Mouse (Mus musculus) neural tube, embryonic 12.5 days (tissue): ENCODE measurements around the gene Zmym6. TPM values are rescaled to one million over a fixed set of nuclear protein-coding genes. Genes with fewer than 3 reads are reported as not detected.
"Not testable (repeated sequence)": the region's sequence is repeated elsewhere in the genome, so short reads cannot be mapped to it uniquely, and the experiment has no call there.

Experiments
- ATAC-seq: fragments of 200-750 bp; cut with Nextera tagmentation; 2 replicates; pipeline ENCODE4 v1.8.0; 2017; ENCODE audit warnings: low read depth, mild to moderate bottlenecking, moderate TSS enrichment, moderate library complexity; ENCODE audit not compliant: low FRiP score
- H3K27ac ChIP-seq: fragments of 300-500 bp; sonication (generic); 2 replicates; pipeline ENCODE4 v1.5.1; 2016
- H3K27me3 ChIP-seq: fragments of 300-500 bp; sonication (generic); replicated peaks from 2 replicates; pipeline ENCODE4 v1.6.1; 2016; ENCODE audit warnings: mild to moderate bottlenecking
- H3K36me3 ChIP-seq: fragments of 300-500 bp; sonication (generic); 2 replicates; pipeline ENCODE4 v1.6.1; 2016; ENCODE audit warnings: mild to moderate bottlenecking
- H3K4me1 ChIP-seq: fragments of 300-500 bp; sonication (generic); 2 replicates; pipeline ENCODE4 v1.6.1; 2016
- H3K4me2 ChIP-seq: fragments of 300-500 bp; sonication (generic); replicated peaks from 2 replicates; pipeline ENCODE4 v1.6.1; 2016; ENCODE audit warnings: mild to moderate bottlenecking
- H3K4me3 ChIP-seq: fragments of 300-500 bp; sonication (generic); 2 replicates; pipeline ENCODE4 v1.5.1; 2016
- H3K9ac ChIP-seq: fragments of 300-500 bp; sonication (generic); 2 replicates; pipeline ENCODE4 v1.6.1; 2016; ENCODE audit warnings: mild to moderate bottlenecking
- H3K9me3 ChIP-seq: fragments of 300-500 bp; sonication (generic); 2 replicates; pipeline ENCODE4 v1.6.1; 2016; ENCODE audit warnings: mild to moderate bottlenecking
- WGBS: fragments of 180-500 bp; shearing (Covaris S2); methylation state at CpG from one replicate; pipeline ENCODE4 v1.1.7; 2016; 5-methylcytosine and 5-hydroxymethylcytosine counted together
- polyA plus RNA-seq: library from polyadenylated mRNA; unstranded; fragments of >200 nt; fragmentation: Nextera tagmentation; extraction: Ambion mirVana; gene quantifications from 2 replicates; pipeline ENCODE4 v1.2.1, GENCODE M21; 2016

The Zmym6 gene
- polyA plus RNA-seq, 1 experiment from 2014 or later: 32.5 TPM

DNA sequence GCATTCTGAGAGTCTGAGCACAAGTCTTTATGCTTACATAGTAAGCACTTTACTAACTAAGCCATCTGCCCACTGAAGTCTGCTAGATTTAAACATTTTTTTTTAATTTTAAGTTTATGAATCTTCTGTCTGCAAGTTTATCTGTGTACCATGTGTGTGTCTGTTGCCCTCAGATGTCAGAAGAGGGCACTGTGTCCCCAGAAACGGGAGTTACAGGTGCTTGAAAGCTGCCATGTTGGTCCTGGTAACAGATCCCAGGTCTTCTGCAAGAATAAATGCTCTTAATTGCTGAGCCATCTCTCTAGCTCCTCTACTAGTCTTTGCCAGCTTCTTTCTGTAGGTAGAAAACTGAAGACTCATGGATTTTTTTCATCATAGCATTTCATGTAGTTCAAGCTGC lies 2.3 kb upstream of the Zmym6 start:
- Histone ChIP-seq H3K27ac (no peak overlapping the region), H3K27me3 (no peaks in the 10 kb centered on the region), H3K9ac (no peak overlapping the region), H3K4me3 (no peak overlapping the region), H3K4me1 (peaks cover 6% of the 10 kb centered on the region; the same call in 1 of the 2 replicates), H3K36me3 (no peaks in the 10 kb centered on the region), H3K4me2 (no peak overlapping the region), H3K9me3 (no peaks in the 10 kb centered on the region)
- ATAC-seq: no peak
- 65% methylated on average over 1 of the region's 1 CpGs for WGBS

DNA sequence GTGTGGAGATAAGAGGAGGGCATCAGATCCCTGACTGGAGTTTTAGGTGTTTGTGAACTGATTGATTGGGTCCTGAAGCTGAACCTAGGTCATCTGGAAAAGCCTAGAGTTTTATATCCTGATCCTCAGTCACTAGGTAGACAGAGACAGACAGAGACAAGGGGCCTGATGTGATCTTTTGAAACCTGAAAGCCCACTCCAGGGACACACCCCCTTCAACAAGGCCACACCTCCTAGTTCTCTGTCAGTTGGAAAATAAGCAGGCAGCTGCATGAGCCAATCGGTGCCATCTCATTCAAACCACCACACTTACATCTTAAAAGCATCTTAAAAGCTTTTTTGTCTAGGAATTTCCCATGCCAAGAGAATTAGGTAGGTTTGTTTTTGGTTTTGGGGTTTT lies 3.6 kb downstream of the Zmym6 start:
- ATAC-seq: no peak
- H3K9me3 ChIP-seq: no peaks in the 10 kb centered on the region
- H3K4me3 ChIP-seq: no peak overlapping the region
- WGBS: 38% methylated on average over 1 of the region's 1 CpGs
- H3K36me3 ChIP-seq: no peaks in the 10 kb centered on the region
- peaks cover 6% of the 10 kb centered on the region; the same call in 1 of the 2 replicates for H3K4me1 ChIP-seq
- no peak overlapping the region for H3K4me2 ChIP-seq
- H3K27me3 ChIP-seq: no peaks in the 10 kb centered on the region
- H3K27ac ChIP-seq: no peak overlapping the region
- H3K9ac ChIP-seq: no peak overlapping the region

DNA sequence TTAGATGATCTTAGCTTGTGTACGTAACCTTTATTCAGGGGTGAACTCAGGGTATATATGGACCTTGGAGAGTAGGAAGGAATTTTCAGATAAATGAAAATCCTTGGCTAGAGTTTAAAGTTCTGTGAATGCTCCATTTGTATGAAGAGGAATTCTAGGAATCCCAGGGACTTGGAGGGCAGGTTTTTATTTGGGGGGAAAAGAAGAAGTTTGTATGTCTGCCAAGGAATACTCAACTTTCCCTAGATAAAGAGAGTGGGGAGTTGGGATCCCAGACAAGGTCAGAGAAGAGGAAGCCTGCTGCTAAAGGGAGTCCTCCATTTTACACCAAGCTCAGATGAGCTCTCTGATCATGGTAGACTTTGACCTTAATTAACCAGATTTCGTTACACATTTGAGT lies 5.9 kb downstream of the Zmym6 start:
- Histone ChIP-seq H3K4me2 (no peak overlapping the region), H3K9ac (no peak overlapping the region), H3K36me3 (no peaks in the 10 kb centered on the region), H3K9me3 (no peaks in the 10 kb centered on the region), H3K27ac (no peak overlapping the region), H3K4me1 (0 out of 2 replicates have a peak, but pooled peaks cover 1% of the 10 kb centered on the region), H3K4me3 (no peak overlapping the region), H3K27me3 (no peaks in the 10 kb centered on the region)
- WGBS: 89% methylated on average over 2 of the region's 2 CpGs
- no peak for ATAC-seq

DNA sequence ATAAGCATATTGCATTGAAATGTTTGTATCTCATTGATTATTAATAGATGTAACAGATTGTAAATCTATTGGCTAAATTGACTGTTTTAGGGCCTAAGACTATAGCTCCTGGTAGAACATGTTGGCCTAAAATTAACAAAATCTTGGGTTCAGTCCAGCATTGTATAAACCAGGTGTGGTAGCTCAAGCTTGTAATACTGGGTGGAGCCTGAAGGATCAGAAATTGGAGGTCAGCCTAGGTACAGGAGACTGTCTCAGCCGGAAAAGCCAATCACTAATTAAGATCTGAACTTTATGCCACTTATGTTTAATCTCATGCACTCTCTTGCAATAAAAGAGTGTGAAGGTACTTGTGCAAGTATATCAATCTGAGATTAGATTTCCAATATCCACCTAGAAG lies 8.6 kb downstream of the Zmym6 start:
- no peaks in the 10 kb centered on the region for H3K4me1 ChIP-seq
- peaks cover 11% of the 10 kb centered on the region; the same call in 1 of the 2 replicates for H3K36me3 ChIP-seq
- 89% methylated on average over 1 of the region's 1 CpGs for WGBS
- no peak overlapping the region for H3K4me2 ChIP-seq
- no peaks in the 10 kb centered on the region for H3K9me3 ChIP-seq
- ATAC-seq: no peak
- H3K27ac ChIP-seq: no peak overlapping the region
- no peak overlapping the region for H3K9ac ChIP-seq
- H3K27me3 ChIP-seq: no peaks in the 10 kb centered on the region
- no peak overlapping the region for H3K4me3 ChIP-seq

DNA sequence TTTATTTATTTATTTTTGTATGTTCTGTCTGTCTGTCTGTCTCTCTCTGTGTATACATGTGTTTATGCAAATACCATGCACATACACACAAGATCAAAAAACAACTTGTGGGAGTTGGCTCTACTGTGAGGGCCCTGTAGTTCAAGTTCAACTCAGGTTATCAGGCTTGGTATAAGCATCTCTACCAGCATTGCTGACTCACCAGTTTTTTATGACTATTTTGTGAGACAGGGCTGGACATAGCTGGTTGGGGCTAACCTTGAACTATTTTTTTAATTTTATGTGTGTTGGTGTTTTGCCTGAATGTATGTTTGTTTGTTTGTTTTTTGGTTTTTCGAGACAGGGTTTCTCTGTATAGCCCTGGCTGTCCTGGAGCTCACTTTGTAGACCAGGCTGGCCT lies 14.0 kb downstream of the Zmym6 start:
- no peak overlapping the region for H3K4me3 ChIP-seq
- H3K27me3 ChIP-seq: no peaks in the 10 kb centered on the region
- ATAC-seq: no peak
- 91% methylated on average over 1 of the region's 1 CpGs for WGBS
- no peaks in the 10 kb centered on the region for H3K4me1 ChIP-seq
- H3K9me3 ChIP-seq: no peaks in the 10 kb centered on the region
- peaks cover 20% of the 10 kb centered on the region; the same call in 1 of the 2 replicates for H3K36me3 ChIP-seq
- H3K9ac ChIP-seq: no peak overlapping the region
- no peak overlapping the region for H3K27ac ChIP-seq
- H3K4me2 ChIP-seq: no peak overlapping the region

DNA sequence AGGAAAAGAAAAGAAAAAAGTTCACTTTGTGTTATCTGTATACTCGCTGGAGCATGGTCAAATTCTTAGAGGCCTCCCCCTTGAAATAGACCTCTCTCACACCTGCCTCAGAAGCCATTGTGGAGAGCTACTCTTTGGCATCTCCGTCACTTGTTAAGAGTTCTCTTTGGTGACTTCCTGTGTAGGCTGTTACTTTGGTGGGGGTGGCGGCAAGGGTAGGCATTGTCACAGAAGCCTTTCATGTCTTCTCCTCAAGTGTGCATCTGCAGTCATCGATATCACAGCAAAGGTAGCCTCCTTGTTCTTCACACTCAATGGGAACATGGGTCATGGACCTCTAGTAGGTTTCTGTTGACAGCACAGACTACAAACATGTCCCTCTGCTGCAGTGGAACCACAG lies 17.9 kb downstream of the Zmym6 start:
- no peak for ATAC-seq

DNA sequence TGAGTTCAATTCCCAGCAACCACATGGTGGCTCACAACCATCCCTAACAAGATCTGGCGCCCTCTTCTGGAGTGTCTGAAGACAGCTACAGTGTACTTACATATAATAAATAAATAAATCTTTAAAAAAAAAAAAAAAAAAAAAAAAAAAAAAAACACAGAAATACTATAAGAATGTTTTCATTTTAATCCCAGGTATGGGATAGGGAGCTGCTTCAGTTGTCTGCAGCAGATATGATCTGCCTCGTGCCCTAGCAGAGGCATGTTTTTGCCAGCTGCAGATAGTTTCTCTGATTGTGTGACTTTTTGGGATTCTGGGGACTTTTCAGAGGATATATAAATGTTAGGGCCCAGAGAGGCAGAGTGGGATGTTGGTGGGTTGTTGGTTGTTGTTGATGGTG lies 22.4 kb downstream of the Zmym6 start:
- WGBS: 88% methylated on average over 1 of the region's 2 CpGs
- H3K4me2 ChIP-seq, H3K9ac ChIP-seq, H3K4me1 ChIP-seq, H3K27ac ChIP-seq, ATAC-seq, H3K4me3 ChIP-seq, H3K9me3 ChIP-seq, H3K27me3 ChIP-seq: not testable (repeated sequence)
- H3K36me3 ChIP-seq: peaks cover 14% of the 10 kb centered on the region

More for the DNA sequence above, 17.9 kb downstream of the Zmym6 start:
- no peak overlapping the region for H3K27ac ChIP-seq
- no peak overlapping the region for H3K9ac ChIP-seq
- no peak overlapping the region for H3K4me3 ChIP-seq
- H3K27me3 ChIP-seq: no peaks in the 10 kb centered on the region
- H3K4me1 ChIP-seq: no peaks in the 10 kb centered on the region
- no peaks in the 10 kb centered on the region for H3K9me3 ChIP-seq
- peaks cover 9% of the 10 kb centered on the region for H3K36me3 ChIP-seq
- 90% methylated on average over 4 of the region's 4 CpGs for WGBS
- H3K4me2 ChIP-seq: no peak overlapping the region

DNA sequence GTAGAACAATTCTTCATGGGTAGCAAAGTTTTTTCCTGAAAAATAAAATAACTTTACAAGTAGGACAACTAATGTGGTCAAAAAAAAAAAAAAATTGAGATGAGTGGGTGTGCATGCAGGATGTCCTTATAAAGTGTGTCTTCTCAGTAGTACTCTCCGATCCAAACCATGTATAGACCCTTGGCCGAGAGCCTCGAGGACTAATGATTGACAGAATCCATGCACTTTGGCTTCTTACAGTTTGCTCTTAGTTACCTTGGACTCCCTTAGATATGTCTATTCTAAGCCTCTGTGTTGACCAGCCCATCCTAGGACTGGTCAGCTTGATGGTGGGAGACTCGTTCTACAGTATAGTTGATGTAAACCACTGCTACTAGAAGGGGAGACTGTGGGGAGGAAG lies 30.4 kb downstream of the Zmym6 start:
- Histone ChIP-seq H3K27me3 (no peaks in the 10 kb centered on the region), H3K4me3 (no peak overlapping the region), H3K36me3 (peaks cover 38% of the 10 kb centered on the region), H3K4me2 (no peak overlapping the region), H3K9me3 (peaks cover 4% of the 10 kb centered on the region; the same call in 1 of the 2 replicates), H3K9ac (no peak overlapping the region), H3K27ac (no peak overlapping the region), H3K4me1 (no peaks in the 10 kb centered on the region)
- no peak for ATAC-seq
- WGBS: 93% methylated on average over 4 of the region's 4 CpGs

DNA sequence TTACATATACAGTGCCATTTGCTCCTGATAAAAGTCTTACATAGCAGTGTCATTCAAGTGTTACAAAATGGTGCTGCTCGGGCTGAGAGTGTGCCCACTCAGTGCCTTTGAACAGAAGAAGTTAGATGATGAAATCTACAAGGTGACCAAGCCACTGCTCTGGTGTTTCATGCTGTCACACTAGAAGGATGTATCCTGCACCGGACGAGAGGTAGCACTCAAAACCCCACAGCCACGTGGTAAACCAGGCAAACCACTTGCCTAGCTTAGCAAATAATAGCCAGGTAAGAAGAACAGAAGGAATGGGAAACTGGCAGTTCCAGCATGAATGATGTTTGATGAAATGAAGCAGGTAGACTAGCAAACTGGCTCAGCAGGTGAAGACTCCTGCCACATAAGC lies 33.4 kb downstream of the Zmym6 start:
- H3K9ac ChIP-seq: no peak overlapping the region
- no peak overlapping the region for H3K4me3 ChIP-seq
- H3K4me1 ChIP-seq: no peaks in the 10 kb centered on the region
- H3K9me3 ChIP-seq: peaks cover 4% of the 10 kb centered on the region; the same call in 1 of the 2 replicates
- H3K27ac ChIP-seq: no peak overlapping the region
- 75% methylated on average over 4 of the region's 4 CpGs for WGBS
- H3K4me2 ChIP-seq: no peak overlapping the region
- peaks cover 31% of the 10 kb centered on the region for H3K36me3 ChIP-seq
- no peaks in the 10 kb centered on the region for H3K27me3 ChIP-seq
- no peak for ATAC-seq

DNA sequence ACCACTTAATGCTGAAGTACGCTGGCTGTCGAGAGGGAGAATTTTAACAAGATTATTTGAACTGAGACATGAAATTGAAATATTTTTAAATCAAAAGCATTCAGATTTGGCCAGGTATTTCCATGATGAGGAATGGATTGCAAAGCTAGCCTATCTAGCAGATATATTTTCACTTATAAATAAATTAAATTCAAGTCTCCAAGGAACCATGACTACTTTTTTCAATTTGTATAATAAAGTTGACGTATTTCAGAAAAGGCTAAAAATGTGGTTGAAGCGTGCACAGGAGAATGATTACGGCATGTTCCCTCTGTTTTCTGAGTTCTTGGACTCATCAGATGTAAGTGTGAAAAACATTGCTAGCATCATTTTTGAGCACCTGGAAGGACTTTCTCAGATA lies 46.2 kb downstream of the Zmym6 start, which contains the start of gene Tmem35b:
TSS of gene Tmem35b (plus strand) at position 301 of the 400 bp plus-strand sequence.
- Histone ChIP-seq H3K9ac (no peak within 1 kb of the TSS), H3K4me1 (peaks cover 9% of the 10 kb centered on the region; the same call in 1 of the 2 replicates), H3K27me3 (no peaks in the 10 kb centered on the region), H3K4me2 (no peak within 1 kb of the TSS), H3K36me3 (no peaks in the 10 kb centered on the region), H3K27ac (no peak within 1 kb of the TSS), H3K4me3 (no peak within 1 kb of the TSS), H3K9me3 (no peaks in the 10 kb centered on the region)
- ATAC-seq: no peak
- 95% methylated on average over 5 of the region's 5 CpGs for WGBS

DNA sequence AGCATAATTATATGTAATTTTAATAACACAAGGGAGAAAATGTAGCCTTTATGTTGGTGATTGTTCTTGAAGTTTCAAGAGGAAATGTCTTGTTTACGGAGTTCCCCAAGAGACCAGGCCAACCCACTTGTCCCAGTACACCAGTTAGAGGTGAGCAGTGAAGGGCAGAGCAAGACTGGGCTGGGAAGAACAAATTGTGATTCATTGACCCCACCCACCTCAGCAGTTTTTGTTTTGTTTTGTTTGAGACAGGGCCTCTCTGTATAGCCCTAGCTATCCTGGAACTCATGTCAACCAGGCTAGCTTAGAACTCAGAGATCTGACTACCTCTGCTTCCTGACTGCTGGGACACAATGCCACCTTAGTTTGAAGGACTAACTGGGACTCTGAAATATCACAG lies 47.1 kb downstream of the Zmym6 start:
- ATAC-seq: no peak
- no peak overlapping the region for H3K4me3 ChIP-seq
- no peak overlapping the region for H3K4me2 ChIP-seq
- peaks cover 6% of the 10 kb centered on the region; the same call in 1 of the 2 replicates for H3K36me3 ChIP-seq
- H3K4me1 ChIP-seq: peaks cover 9% of the 10 kb centered on the region; the same call in 1 of the 2 replicates
- no peaks in the 10 kb centered on the region for H3K9me3 ChIP-seq
- no peak overlapping the region for H3K27ac ChIP-seq
- 92% methylated on average over 1 of the region's 1 CpGs for WGBS
- no peak overlapping the region for H3K9ac ChIP-seq
- no peaks in the 10 kb centered on the region for H3K27me3 ChIP-seq

DNA sequence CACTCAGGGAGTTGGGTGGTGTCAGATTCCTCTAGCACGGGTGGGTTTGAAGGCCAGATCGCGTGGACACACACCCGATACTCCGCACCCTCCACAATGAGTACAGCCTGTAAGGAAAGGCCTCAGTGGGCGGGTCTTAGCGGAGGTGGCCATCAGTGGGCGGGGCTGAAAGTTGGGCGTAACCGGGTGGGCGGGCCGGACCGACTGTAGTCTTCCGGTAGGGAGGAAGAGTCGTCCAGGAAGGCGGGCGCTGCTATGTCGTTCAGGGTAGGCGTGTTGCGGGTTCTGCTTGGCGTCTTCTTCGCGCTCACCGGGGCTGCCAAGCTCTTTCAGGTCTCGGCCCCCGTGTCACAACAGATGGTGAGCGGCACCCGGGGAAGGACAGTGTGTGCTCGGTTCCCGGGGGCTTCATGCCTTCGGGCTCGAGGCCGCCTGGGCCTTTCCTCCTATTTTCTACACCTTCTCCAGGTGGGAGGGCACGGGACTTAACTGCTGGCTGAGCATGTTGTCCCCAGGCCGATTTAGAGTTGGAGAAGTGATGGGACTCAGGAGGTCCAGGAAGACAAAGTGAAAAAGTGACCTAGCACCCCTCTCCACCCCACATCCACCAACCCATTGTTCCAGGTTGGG lies 48.8 kb downstream of the Zmym6 start:
- H3K36me3 ChIP-seq: peaks cover 6% of the 10 kb centered on the region; the same call in 1 of the 2 replicates
- H3K27ac ChIP-seq: no peak overlapping the region
- ATAC-seq: peak; percentile 93
- peaks cover 9% of the 10 kb centered on the region; the same call in 1 of the 2 replicates for H3K4me1 ChIP-seq
- WGBS: 2% methylated on average over 35 of the region's 35 CpGs
- peak overlapping the region; percentile 76 for H3K9ac ChIP-seq
- H3K9me3 ChIP-seq: no peaks in the 10 kb centered on the region
- no peaks in the 10 kb centered on the region for H3K27me3 ChIP-seq
- peak overlapping the region; percentile 81 for H3K4me2 ChIP-seq
- H3K4me3 ChIP-seq: peak overlapping the region; percentile 61

DNA sequence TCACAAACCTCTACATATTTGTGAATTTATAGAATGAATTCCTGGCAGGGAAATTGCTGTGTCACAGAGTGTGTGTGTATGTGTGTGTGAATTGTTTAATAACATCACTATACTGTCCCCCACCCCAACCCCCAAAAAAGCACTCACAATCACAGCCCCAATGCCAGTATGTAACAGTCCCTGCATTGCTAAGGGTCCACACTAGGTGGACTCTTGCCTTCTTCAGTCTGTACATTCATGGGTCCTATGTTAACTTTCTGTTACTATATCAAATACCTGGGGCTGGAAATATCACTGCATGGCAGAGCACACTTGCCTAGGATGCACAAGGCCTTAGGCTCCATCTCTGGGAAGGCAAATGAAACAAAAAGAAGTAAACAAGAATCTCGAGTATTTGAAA lies 57.5 kb downstream of the Zmym6 start:
- H3K4me2 ChIP-seq: no peak overlapping the region
- H3K36me3 ChIP-seq: no peaks in the 10 kb centered on the region
- H3K27ac ChIP-seq: no peak overlapping the region
- no peaks in the 10 kb centered on the region for H3K9me3 ChIP-seq
- no peaks in the 10 kb centered on the region for H3K4me1 ChIP-seq
- H3K4me3 ChIP-seq: no peak overlapping the region
- no peaks in the 10 kb centered on the region for H3K27me3 ChIP-seq
- H3K9ac ChIP-seq: no peak overlapping the region
- WGBS: 39% methylated on average over 1 of the region's 1 CpGs
- ATAC-seq: no peak
